Mouse (Mus musculus) hindbrain, postnatal 0 days (tissue): ENCODE results near the gene Olfr68. TPM values are rescaled to one million over a fixed set of nuclear protein-coding genes. Genes with fewer than 3 reads are reported as not detected.
A peak's percentile ranks its signal among the peaks of the same experiment; 100 is the strongest.
"Not testable (repeated sequence)": the region's sequence is repeated elsewhere in the genome, so short reads cannot be mapped to it uniquely, and the experiment has no call there.

Source experiments
- ATAC-seq: fragments of 200-750 bp; cut with Nextera tagmentation; 2 replicates; pipeline ENCODE4 v1.8.0; 2017; ENCODE audit warnings: mild to moderate bottlenecking, moderate TSS enrichment, moderate library complexity
- DNase-seq: peaks from one replicate; pipeline ENCODE4 v3.0.0-alpha.2; 2015; ENCODE audit warnings: low spot score
- H3K27ac ChIP-seq: fragments of 300-500 bp; sonication (generic); 2 replicates; pipeline ENCODE4 v1.5.1; 2014; ENCODE audit warnings: mild to moderate bottlenecking
- H3K27me3 ChIP-seq: fragments of 300-500 bp; sonication (generic); 2 replicates; pipeline ENCODE4 v1.6.1; 2014; ENCODE audit warnings: low read length, mixed read lengths; ENCODE audit not compliant: insufficient read depth
- H3K36me3 ChIP-seq: fragments of 300-500 bp; sonication (generic); 2 replicates; pipeline ENCODE4 v1.6.1; 2014; ENCODE audit warnings: low read length, mixed read lengths; ENCODE audit not compliant: insufficient read depth
- H3K4me1 ChIP-seq: fragments of 300-500 bp; sonication (generic); 2 replicates; pipeline ENCODE4 v1.6.1; 2014; ENCODE audit warnings: antibody characterized with exemption, low read length, mixed read lengths; ENCODE audit not compliant: insufficient read depth
- H3K4me2 ChIP-seq: fragments of 300-500 bp; sonication (generic); 2 replicates; pipeline ENCODE4 v1.6.1; 2014; ENCODE audit warnings: low read depth, mild to moderate bottlenecking, low read length, moderate library complexity, mixed read lengths
- H3K4me3 ChIP-seq: fragments of 300-500 bp; sonication (generic); 2 replicates; pipeline ENCODE4 v1.5.1; 2014; ENCODE audit warnings: low read length
- H3K9ac ChIP-seq: fragments of 300-500 bp; sonication (generic); replicated peaks from 2 replicates; pipeline ENCODE4 v1.6.1; 2014; ENCODE audit warnings: mild to moderate bottlenecking, low read length, moderate library complexity, mixed read lengths
- H3K9me3 ChIP-seq: fragments of 300-500 bp; sonication (generic); 2 replicates; pipeline ENCODE4 v1.6.1; 2016; ENCODE audit warnings: low read length, mixed read lengths
- CTCF ChIP-seq: IDR thresholded peaks from 2 replicates; pipeline ENCODE4 v1.5.1; 2016; ENCODE audit warnings: antibody characterized with exemption, control low read depth, low read depth
- WGBS: fragments of 180-500 bp; shearing (Covaris S2); extraction: QIAGEN DNeasy Blood & Tissue Kit; methylation state at CpG from one replicate; pipeline ENCODE4 v1.1.7; 2014; 5-methylcytosine and 5-hydroxymethylcytosine counted together
- polyA plus RNA-seq: library from polyadenylated mRNA; unstranded; fragments of >200 nt; fragmentation: Nextera tagmentation; extraction: Ambion mirVana; gene quantifications from 2 replicates; pipeline ENCODE4 v1.2.1, GENCODE M21; 2015
- total RNA-seq: library from RNA; depleted of rRNA; stranded (reverse); fragments of >200 nt; gene quantifications from 2 replicates; pipeline ENCODE4 v1.2.3, GENCODE M21; 2014

Gene Olfr68
- total and polyA plus RNA-seq, 2 experiments from 2014 or later = not detected

DNA sequence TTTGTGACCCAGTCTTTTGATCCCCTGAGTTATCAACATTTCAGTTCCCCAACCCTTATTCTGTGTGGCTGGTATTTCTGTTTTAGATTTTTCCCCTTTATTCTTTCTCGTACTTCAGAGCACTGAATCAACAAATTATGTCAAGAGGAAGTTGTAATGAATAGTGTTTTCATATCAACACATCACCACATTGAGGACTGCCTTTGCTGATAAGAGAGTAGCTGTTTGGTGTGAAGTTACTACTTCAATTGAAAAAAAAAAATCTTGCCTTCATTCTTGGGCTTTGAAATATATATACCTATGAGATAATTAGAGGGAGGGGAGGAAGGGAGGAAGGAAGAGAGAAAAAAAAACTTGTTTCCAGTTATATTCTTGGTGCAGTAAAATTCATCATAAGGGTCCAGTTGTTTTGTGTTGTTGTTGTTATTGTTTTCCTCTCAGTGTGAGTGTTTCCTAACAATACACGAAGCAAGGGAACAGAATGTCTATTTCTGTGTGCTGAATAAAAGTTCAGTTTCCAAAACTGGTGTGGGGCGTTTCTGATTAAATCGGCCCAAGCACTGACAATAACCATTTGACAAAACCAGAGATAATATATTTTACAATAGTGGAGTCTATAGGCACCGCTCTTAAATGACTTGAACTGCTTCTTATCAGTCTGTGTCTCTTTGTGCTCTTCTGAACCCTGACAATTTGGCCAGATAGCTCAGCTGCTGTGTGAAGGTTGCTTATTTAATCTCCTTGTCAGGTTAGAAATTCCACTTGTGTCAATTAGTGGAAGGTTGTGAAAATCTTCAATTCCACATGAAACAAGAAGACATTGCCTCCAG is 29.7 kb upstream of the Olfr68 start:
- 71% methylated on average over 5 of the region's 5 CpGs for WGBS
- DNase-seq (no peak), ATAC-seq (no peak)
- no peaks in the 10 kb centered on the region for H3K9me3 ChIP-seq
- no peaks in the 10 kb centered on the region for H3K4me1 ChIP-seq
- H3K27ac ChIP-seq = no peak overlapping the region
- no peak overlapping the region for H3K9ac ChIP-seq
- H3K4me2 ChIP-seq = no peak overlapping the region
- TF ChIP-seq CTCF = no peak
- H3K36me3 ChIP-seq = no peaks in the 10 kb centered on the region
- no peaks in the 10 kb centered on the region for H3K27me3 ChIP-seq
- no peak overlapping the region for H3K4me3 ChIP-seq

DNA sequence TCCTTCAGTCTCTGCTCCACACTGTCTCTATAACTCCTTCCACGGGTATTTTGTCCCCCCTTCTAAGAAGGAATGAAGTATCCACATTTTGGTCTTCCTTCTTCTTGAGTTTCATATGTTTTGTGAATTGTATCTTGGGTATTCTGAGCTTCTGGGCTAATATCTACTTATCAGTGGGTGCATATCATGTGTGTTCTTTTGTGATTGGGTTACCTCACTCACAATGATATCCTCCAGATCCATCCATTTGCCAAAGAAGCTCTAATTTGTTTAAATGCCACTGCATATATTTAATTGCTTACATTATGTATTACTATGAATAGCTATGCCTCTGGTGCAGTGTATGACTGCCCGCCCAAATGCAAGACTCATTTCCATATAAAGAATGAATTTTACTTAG is 28.6 kb upstream of the Olfr68 start:
- not testable (repeated sequence) for H3K4me1 ChIP-seq, H3K9me3 ChIP-seq, DNase-seq, H3K9ac ChIP-seq, H3K4me3 ChIP-seq, H3K4me2 ChIP-seq, H3K27ac ChIP-seq, H3K27me3 ChIP-seq, H3K36me3 ChIP-seq, ATAC-seq
- WGBS = 72% methylated on average over 2 of the region's 2 CpGs

DNA sequence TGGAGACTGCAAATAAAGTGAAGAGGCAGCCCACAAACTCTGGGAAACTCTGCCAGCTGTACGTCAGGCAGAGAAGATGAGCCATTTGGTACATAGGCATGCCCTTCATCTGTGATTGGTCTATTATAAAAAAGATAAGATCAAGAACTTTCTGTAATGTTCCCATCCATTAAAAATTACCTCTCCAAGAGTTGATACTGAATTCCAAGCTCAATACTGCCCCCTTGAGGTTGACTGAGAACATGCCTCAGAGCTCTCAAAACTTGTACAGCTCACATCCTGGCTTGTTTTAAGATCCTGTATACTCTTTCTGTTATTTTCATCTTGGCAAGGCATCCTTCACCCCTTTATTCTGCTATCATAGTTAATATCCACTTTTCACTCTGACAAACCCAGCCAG is 27.4 kb upstream of the Olfr68 start:
- H3K4me3 ChIP-seq = no peak overlapping the region
- DNase-seq (peak; percentile 59), ATAC-seq (no peak)
- H3K4me1 ChIP-seq = no peaks in the 10 kb centered on the region
- no peaks in the 10 kb centered on the region for H3K9me3 ChIP-seq
- no peak overlapping the region for H3K4me2 ChIP-seq
- H3K36me3 ChIP-seq = no peaks in the 10 kb centered on the region
- peak; percentile 66 for TF ChIP-seq CTCF
- no peak overlapping the region for H3K9ac ChIP-seq
- H3K27ac ChIP-seq = no peak overlapping the region
- WGBS = 65% methylated on average over 1 of the region's 1 CpGs
- no peaks in the 10 kb centered on the region for H3K27me3 ChIP-seq

DNA sequence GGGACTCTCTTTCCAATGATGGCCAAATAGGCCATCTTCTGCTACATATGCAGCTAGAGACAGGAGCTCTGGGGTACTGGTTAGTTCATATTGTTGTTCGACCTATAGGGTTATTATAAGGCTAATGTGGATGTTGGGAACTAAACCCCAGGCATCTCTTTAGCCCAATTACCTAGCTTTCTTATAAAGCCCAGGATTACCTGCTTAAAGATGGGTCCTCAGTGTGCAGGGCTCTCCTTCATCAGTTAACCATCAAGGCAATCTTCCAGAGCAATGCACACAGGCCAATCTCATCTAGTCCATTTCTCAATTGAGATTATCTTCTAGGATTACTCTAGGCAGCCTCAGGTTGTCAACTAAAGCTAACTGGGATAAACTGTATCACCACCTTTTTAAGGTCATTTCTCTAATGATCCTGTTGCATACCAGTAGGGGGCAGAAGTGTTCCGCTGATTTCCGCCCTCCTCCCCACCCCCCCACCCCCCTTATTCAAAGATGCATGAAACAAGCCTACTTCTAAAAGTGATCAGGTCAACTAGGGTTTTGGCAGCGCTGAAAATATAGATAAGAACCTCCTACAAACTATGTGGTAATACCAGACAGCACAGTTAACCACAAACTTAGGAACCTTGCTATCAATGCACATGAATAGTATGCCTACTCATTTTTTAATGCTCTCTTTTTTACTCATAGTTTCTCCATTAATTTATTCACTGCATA is 13.3 kb upstream of the Olfr68 start:
- ATAC-seq (no peak), DNase-seq (no peak)
- Histone ChIP-seq H3K9me3 (no peaks in the 10 kb centered on the region), H3K4me3 (no peak overlapping the region), H3K36me3 (no peaks in the 10 kb centered on the region), H3K27me3 (no peaks in the 10 kb centered on the region), H3K4me1 (no peaks in the 10 kb centered on the region), H3K9ac (no peak overlapping the region), H3K4me2 (no peak overlapping the region), H3K27ac (no peak overlapping the region)
- TF ChIP-seq CTCF = no peak
- WGBS = 30% methylated on average over 4 of the region's 4 CpGs

DNA sequence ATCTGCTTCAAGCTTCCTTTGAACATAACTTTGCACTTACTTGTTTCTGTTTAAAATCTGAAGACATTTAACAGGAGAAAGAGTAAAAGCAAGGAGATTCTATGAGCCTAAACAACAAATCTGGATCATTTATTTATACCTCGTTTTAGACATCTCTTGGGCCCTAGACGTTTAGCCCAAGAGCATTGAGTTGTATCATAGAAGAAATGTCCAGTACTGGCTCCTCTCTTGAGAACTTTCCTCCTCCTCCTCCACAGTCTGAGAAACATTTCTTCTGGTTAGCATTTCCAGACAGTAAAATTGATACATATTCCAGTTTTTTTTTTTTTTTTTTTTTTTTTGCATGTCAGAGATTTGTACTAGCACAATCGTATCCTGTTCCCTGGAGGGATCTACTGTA is 12.2 kb upstream of the Olfr68 start, which contains the start of gene Olfr67:
Olfr67 (minus strand) TSS at position 101 of the 400 bp plus-strand sequence.
- H3K36me3 ChIP-seq = no peaks in the 10 kb centered on the region
- H3K4me1 ChIP-seq = no peaks in the 10 kb centered on the region
- no peaks in the 10 kb centered on the region for H3K9me3 ChIP-seq
- ATAC-seq = no peak
- DNase-seq = no peak
- TF ChIP-seq CTCF = no peak
- H3K27me3 ChIP-seq = no peaks in the 10 kb centered on the region
- H3K4me2 ChIP-seq = no peak within 1 kb of the TSS
- H3K4me3 ChIP-seq = no peak within 1 kb of the TSS
- no peak within 1 kb of the TSS for H3K9ac ChIP-seq
- 72% methylated on average over 3 of the region's 3 CpGs for WGBS
- H3K27ac ChIP-seq = no peak within 1 kb of the TSS

DNA sequence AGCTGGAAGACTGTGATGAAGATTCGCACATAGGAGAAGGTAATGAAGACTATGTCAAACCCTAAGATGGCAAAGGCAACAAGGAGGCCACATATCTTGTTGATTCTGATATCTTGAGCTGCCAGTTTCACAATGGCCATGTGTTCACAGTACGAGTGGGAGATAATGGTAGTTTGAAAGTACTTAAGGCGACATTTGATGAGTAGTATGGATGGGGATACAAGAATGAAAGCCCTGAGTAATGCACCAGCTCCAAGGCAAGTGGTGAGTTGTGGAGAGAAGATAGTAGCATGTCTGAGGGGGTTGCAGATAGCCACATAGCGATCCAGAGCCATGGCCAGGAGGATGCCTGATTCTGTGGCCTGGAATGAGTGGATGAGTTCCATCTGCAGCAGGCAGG is 1.8 kb downstream of the Olfr68 start:
- not testable (repeated sequence) for H3K27me3 ChIP-seq, DNase-seq, H3K4me3 ChIP-seq, H3K9me3 ChIP-seq, H3K9ac ChIP-seq, H3K27ac ChIP-seq, H3K4me1 ChIP-seq, ATAC-seq, H3K4me2 ChIP-seq, H3K36me3 ChIP-seq
- 86% methylated on average over 4 of the region's 4 CpGs for WGBS

DNA sequence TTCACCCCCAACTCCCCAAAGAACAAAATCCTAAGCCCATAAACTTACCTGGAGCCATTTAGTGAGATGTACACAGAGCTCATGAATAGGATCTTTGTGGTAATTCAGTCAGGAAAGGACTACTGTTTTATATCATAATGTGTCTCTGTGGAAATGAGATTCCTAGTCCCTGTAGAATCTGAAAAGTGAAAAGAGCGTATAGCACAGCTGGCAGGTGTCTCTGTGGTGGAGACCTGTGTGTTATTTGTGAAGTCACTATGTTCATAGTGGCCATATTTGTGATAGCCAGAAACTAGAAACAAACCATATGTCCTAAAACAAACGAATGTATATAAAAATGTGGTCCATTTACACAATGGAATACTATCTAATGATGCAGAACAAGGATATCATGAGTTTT is 8.0 kb downstream of the Olfr68 start, which contains the start of gene Olfr69:
Olfr69 (minus strand) TSS at position 101 of the 400 bp plus-strand sequence.
- DNase-seq = no peak
- Histone ChIP-seq H3K4me2 (no peak within 1 kb of the TSS), H3K4me3 (no peak within 1 kb of the TSS), H3K9ac (no peak within 1 kb of the TSS), H3K36me3 (no peaks in the 10 kb centered on the region), H3K9me3 (no peaks in the 10 kb centered on the region), H3K4me1 (no peaks in the 10 kb centered on the region), H3K27me3 (no peaks in the 10 kb centered on the region), H3K27ac (no peak within 1 kb of the TSS)
- 80% methylated on average over 2 of the region's 2 CpGs for WGBS
- no peak for TF ChIP-seq CTCF
- ATAC-seq = no peak

DNA sequence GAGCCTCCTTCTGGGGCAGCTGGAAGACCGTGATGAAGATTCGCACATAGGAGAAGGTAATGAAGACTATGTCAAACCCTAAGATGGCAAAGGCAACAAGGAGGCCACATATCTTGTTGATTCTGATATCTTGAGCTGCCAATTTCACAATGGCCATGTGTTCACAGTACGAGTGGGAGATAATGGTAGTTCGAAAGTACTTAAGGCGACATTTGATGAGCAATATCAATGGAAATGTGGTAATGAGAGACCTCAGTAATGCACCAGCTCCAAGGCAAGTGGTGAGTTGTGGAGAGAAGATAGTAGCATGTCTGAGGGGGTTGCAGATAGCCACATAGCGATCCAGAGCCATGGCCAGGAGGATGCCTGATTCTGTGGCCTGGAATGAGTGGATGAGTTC is 11.8 kb downstream of the Olfr68 start:
- H3K36me3 ChIP-seq, H3K27ac ChIP-seq, ATAC-seq, H3K4me1 ChIP-seq, H3K4me2 ChIP-seq, H3K9me3 ChIP-seq, H3K9ac ChIP-seq, DNase-seq, H3K27me3 ChIP-seq, H3K4me3 ChIP-seq: not testable (repeated sequence)
- WGBS = 90% methylated on average over 3 of the region's 6 CpGs

DNA sequence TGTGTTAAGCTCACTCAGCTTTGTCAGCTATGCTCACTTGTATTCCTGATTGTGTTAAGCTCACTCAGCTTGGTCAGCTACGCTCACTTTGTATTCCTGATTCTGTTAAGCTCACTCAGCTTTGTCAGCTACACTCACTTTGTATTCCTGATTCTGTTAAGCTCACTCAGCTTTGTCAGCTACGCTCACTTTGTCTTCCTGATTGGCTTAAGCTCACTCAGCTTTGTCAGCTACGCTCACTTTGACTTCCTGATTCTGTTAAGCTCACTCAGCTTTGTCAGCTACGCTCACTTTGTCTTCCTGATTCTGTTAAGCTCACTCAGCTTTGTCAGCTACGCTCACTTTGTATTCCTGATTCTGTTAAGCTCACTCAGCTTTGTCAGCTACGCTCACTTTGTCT is 17.3 kb downstream of the Olfr68 start:
- not testable (repeated sequence) for H3K27me3 ChIP-seq, ATAC-seq, DNase-seq, H3K9ac ChIP-seq, H3K9me3 ChIP-seq, H3K27ac ChIP-seq, H3K36me3 ChIP-seq, H3K4me1 ChIP-seq, H3K4me2 ChIP-seq, H3K4me3 ChIP-seq
- 83% methylated on average over 6 of the region's 6 CpGs for WGBS
